Mouse (Mus musculus) ovary, postnatal 10 days (tissue): ENCODE measurements around the gene Ppt1.
A peak's percentile ranks its signal among the peaks of the same experiment; 100 is the strongest.
"Not testable (repeated sequence)": the region's sequence is repeated elsewhere in the genome, so short reads cannot be mapped to it uniquely, and the experiment has no call there.

Source experiments
- DNase-seq: peaks from one replicate; pipeline ENCODE4 v3.0.0; 2022; ENCODE audit warnings: low spot score

Gene Ppt1

DNA sequence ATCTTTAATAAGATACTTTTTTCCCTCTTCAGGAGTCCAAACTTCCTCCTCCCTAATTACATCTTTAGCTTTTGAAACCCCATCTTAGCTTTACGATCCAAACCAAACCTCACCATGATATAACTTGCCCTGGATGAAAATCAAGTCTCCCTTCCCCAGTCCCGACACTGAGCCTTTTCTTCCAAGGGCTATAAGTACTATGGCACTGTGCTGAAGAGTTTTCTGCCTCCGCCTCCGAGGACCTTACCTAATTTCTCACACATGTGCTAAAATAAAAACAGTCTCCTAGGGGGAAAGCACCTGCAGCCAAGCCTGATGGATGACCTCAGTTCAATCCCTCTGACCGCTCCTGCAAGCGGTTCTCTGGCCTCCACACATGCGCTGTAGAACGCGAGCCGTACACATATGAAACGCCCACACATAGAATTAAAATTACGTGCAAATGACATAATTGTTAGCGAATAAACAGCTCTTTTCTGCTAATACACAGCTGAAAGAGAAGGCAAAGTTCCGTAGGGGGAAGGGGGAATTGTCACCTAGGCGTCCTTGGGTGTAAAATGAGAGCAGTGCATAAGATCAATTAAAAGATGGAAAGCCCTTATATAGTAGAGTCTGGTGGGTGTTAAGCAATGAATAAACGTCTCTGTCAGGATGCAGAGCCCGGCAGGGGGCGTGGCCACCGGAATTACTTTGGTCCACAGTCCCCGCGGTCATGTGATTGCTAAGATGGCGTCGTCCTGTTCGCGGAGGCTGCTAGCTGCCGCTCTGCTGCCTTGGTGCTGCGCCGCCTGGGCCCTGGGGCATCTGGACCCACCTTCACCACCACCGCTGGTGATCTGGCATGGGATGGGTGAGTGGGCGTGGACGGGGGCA is at the start of gene Ppt1:
TSS of gene Ppt1 (plus strand) at position 713 of the 873 bp plus-strand sequence.
- peak; percentile 61 for DNase-seq

DNA sequence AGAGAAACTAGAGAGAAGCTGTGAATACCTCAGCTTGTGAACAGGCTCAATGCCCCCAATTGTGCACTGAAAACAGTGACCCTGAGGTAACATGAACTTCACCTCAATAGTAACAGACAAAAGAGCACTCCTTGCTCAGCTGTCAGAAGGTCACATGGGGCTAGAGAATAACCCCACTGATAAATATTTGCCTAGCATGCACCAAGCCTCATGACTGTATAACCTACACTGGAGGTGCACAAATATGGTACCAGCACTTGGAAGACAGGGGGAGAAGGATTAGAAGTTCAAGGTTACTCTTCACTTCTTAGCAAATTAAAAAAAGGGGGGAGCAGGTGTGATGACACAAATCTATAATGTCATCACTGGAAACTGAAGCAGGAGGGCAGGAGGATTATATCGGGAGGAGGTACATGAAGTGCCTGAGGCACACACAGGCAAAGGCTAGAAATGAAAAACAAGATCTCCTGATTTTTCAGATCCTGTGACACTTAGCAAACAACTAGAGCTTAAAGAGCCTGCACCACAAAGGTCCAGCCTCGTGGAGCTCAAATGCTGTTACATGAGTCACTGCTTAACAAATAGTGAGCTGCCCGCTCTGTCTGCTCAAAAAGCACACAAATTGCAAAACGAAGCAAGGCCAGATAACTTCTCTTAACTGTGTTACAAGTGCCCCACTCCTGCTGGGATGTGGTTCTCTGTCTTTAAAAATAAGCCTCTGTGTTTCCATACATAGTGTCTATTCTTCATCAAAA is 46.5 kb upstream of the Ppt1 start:
- no peak for DNase-seq

DNA sequence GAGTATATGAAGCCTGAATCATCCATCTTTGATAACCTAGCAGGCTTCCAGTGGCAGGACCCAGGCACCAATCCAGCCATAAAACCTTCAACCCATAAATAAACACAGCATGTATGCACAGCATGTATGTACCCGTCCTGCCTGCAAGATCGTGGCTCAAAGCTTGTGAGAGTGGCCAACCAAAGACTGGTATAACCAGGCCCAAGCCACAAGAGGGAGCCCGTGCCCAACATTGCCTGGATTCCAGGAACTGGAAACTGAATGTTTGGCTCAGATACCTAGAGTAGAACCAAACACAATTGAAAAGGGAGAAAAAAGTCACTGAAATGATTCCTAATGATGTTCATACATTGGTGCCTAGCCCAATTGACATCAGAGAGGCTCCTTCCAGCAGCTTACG is 27.9 kb upstream of the Ppt1 start:
- peak; percentile 48 for DNase-seq

DNA sequence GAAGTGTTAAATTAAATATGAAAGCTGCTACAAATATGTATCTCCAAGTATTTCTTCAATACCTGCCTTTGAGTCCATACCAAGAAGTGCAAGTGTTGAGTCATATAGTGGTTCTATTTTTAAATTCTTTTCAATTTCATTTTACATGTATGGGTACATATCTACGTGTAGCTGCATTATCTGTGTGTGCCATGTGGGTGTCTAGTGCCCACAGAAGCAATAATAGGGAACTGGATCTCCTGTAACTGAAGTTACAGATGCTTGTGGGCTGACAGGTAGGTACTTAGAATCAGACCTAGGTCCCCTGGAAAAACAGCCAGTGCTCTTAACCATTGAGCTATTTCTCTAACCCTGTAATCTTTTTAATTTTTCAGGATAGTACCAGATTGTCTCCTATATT is 24.9 kb upstream of the Ppt1 start:
- DNase-seq: no peak

DNA sequence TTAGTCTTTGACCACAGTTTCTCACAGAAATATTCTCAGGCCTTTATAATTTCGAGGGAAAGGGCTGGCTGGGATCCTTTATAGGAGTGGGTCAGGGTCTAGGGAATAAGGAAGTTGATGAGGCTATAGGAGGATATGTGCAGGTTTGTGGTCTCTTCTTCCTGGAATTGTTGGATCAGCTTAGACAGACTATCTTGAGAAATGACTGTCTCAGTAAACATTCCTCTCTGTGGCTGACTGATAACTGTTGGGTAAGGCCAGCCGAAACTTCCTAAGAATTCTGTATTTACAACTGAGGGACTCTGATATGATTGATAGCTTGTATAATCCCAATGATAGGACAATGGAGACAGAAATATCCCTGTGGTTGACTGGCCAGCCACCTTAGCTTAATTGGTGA is 24.2 kb upstream of the Ppt1 start:
- no peak for DNase-seq

DNA sequence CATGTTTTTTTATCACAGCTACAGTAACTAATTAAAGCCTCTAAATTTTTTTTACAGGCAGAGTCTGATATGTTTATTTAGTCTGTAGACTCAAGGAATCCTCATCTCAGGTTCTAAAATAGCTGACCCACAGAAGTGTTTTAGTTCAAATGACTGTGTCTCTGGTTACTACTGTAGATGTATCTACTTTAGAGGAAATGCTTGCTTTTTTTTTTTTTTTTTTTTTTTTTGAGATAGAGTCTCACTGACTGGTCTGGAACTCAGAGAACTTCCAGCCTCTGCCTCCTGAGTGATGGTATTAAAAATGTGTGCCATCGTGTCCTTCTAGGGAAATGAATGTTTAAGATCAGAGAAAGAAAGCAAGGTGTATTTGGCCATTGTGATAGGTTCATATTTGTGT is 19.8 kb upstream of the Ppt1 start:
- DNase-seq: no peak

DNA sequence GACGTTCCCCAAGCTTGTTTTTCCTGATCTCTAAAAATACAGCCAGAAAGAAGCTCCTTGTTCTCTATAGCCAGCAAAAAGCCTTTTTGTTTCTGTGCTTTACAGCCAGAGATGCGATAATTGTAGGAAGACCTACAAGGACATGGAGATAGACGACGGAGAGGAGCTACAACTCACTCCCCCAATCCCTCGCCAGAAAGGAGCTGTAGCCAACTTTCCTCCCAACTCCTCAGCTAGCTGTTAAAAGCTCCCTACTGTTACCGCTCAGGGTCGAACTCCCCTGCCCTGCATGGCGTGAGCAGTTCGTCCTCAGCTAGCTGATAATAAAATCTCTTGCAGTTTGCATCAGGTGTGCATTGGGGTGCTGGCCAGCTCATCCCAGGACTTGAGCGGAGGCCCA is 15.1 kb upstream of the Ppt1 start:
- not testable (repeated sequence) for DNase-seq

DNA sequence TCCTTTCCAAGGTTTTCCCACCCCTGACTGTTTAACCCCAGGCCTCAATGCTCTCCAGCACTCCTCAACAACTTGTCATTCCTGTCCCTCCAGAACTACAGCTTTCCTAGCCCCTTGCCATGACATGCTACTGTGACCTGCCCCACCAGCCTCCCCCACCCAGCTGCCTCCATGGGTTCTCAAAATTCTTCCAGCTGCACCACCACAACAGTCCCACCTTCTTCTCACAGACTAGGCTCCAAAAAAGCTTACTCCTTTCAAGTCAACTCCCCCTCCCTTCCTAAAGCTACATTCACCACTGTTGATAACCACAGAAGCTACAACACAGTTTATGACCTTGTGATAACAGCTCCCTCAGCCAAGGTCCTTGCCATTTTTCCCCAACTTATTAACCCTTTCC is 8.4 kb upstream of the Ppt1 start:
- DNase-seq: no peak

DNA sequence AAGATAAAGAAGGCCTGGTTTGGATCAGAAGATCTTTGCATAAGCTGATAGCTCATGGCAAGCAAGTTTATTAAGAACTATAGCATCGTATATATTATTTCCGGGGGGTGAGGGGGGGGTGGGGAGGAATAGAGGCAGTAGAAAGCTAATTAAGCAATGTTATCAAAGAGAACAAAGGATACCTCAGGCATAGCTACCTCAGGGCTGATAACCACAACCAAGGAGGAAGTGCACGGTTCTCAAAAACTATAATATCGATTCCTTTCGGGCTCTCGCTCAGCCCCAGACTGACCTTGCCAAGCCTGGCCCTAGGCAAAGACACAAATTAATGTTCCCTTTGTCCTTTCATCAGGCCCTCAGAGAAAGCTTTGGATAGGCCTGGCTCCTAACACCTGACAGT is 6.7 kb upstream of the Ppt1 start:
- no peak for DNase-seq

DNA sequence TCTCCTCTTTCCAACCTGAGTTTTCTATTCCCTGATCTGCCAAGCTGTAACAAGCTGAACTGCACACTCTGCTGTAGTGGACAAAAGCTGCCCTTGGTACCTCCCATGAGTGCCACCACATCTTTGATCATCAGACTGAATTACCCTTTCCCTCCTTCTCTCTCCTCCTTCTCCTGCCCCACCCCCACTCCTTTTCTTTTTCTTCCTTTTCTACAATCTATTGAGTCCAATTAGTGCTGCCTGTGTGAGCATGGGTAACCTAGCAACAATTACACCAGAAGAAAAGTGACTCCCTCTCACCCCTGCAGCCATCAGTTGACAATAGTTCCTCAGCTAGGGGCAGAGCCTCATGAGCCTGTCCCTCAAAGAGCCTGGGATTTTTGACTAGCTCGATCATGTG is 4.2 kb upstream of the Ppt1 start:
- no peak for DNase-seq

DNA sequence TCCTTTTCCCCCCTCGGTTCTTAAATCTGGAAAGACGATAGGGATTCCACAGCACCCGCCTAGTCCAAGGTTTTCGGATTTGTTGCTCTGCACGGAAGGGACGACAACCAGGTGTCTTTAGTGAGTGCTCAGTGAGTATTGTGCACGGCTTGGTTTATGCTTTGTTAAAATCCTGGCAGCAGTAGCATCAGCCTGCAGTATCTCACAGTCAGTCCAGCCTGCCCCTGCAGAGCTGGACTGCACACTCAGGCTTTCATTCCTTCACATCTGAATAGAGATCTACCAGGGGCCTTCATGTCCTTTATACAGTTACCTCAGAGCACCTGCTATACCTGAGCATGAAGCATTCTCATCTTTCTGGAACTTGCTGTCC is 347 bp downstream of the Ppt1 start:
- DNase-seq: peak; percentile 11

DNA sequence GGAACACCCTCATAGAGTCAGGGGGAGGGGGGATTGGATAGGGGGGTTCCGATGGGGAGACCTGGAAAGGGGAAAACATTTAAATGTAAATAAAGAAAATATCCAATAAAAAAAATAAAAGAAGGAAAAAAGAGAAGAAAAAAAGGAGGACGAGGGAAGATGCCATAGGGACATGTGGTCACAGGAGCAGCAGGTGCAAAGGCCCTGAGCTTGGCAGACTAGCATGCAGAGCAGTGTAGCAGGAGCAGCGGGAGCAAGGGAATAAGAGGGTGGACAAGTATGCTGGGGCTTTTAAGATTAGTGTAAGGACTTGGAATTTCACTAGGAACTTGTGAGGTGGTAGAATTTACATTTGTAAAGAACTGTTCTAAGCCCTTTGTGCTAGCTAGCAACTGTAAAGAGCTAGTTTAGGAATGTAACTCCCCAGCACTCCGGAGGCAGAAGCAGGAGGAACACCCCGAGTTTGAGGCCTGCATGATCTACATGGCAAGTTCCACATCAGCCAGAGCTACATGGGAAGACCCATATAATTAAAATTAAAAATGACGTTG is 1.2 kb downstream of the Ppt1 start:
- no peak for DNase-seq

DNA sequence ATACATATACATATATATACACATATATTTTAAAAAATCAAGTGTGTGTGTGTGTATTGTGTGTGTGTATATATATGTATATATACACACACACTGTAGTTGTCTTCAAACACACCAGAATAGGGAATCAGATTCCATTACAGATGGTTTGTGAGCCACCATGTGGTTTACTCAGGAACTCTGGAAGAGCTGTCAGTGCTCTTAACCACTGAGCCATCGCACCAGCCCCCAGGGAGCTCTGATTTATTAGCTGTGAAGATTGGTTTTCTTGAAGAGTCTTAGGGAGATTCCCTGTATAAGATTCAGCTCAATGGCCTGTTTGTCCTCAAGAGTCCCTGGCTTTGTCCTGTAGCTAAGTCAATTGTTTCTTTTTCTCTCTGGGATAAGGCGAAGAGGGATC is 2.0 kb downstream of the Ppt1 start:
- DNase-seq: no peak

DNA sequence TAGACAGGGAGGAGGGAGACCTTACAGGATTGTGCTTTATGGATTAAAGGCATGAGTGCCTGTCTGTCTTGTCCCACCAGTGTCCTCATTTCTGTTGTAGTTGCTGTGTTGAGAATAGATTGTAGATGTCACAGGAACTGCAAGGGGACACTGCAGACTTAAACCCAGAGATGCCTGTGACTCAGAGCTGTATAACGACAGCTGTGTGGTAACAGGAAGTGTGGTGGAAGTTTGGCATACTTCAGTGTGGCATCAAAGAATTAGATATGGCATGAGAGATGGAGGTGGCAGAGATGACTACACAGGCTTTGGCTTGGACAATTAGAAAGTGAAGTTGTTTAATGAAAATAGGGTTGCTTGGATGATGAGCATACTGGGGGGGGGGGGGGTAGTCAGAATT is 2.4 kb downstream of the Ppt1 start:
- no peak for DNase-seq

DNA sequence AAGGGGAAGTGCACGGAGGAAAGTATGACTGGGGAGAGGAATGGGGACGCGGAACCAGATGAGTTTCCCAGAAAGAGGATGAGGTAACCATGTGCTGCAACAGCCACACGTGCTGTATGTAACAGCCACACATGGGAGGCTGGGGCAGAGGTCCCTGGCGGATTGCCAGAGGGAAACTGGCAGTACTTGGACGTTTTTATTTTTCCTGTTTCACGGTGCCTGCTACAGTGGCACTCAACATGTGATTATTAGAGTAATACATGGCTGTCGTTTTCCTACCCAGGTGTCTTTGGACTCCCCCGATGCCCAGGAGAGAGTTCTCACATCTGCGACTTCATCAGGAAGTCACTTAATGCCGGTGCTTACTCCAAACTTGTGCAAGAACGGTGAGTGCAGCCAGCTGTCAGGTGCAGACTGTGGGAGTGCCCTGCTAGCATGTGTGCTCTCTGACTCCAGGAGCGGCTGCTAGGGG is 12.1 kb downstream of the Ppt1 start:
- no peak for DNase-seq

DNA sequence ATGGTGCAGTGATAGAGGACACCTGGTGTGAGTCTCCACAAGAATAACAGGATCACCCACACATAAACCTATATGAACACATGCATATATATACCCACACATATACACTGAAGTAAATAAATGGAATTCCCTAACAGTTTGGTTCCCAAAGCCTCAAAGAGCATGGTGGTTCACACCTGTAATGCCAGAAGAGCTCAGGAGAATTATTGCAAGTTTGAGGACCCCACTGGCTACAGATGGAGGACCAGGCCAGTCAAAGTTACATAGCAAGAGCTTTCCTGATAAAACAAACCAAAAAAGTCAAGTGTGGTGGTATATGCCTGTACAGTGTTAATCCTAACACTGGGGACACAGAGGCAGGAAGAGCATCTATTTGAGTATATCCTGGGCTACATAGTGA is 15.5 kb downstream of the Ppt1 start:
- DNase-seq: no peak

DNA sequence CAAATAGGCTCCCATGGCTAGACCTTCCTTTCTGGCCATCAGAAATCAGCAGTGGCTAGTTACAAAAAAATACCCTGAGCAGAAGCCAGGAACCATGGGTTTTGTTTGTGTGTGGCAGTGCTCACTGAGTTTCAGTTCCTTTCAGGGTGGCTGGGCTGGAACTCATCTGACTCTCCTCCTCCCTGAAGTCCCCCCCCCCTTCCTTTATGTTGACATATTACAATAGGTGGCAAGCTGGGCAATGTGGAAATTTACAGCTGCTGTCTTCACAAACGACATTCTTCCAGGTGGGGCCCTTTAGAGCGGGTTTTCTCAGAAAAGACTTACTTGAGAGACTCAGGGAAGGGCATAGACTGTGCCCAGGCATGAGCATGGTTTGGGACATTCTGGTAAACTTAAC is 17.6 kb downstream of the Ppt1 start:
- no peak for DNase-seq

DNA sequence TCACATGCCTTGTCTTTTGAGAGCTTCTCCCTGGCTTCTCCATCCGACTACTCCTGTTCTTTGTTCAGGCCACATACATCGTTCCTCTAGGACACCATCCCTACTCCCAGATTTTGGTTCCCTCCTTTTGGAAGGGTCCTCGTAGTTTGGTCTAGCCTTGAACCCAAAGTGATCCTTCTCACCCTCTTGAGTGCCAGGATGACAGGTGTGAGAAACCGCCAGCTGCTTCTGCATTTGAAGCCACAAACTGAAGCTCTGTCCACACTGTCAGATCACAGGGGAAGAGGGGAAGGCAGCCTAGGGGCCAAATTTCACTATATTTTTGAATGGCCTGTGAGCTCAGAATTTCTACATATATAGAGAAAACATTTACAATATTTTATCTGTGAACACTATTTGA is 18.7 kb downstream of the Ppt1 start:
- no peak for DNase-seq

DNA sequence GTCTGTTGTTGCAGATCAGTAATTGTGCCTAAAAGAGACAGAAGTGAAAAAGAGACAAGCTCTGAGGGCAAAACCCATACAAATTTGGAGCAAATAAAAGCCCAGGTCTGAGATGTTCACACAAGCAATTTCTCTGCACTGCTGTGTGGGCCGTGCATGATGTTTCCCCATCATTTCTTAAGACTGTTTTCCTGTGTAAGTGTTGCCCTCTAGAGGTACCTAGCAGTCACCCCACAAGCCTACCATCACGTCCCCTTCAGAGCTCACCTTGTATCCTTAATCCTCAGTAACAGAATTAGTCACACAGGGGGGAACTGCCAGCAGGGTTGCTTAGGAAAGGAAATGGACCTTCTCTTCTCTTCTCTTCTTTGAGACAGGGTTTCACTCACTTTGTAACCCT is 21.9 kb downstream of the Ppt1 start:
- no peak for DNase-seq

DNA sequence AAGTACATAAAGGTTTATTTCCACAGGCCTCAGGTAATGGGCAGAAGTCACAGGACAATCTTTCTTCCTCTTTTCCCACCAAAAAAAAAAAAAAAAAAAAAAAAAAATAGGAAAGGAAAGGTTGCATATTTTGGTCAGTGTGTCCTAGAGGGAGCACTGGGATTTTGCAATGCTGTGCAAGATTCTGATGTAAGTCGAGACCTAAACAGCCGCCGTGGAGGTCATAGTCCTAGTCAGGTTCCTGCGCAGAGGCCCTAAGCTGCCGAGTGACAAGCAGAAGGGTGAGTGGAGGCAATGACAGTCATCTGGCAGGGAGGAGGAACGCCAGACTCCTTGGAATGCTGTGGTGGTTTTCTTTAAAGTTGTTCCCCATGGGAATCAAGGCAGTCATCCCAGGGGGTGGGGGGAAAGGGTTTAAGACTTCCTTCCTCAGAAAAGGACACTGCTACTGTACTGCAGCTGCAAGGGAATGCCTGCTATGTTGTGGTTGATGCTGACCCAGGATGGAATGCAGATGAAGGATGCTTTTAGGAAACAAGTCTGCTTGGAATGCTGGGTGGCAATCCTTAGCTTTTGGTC is 23.1 kb downstream of the Ppt1 start:
- DNase-seq: no peak

DNA sequence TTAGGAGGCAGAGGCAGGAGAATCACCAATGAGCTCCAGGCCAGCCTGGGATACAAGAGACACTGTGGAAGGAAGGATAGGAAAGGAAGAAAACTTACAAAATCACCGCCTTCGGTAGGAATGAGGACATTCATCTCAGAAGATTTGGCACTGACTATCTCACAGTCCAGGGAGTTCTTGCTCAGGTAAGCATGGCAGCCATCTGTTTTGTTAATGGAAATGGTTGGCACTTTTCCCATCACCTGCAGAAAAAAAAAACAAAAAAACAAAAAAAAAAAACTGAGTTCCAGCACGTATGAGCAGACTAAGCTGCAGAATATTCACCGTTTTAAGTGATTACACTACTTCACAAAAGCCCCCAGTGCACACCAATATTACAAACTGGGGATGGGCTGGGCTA is 25.8 kb downstream of the Ppt1 start:
- no peak for DNase-seq

DNA sequence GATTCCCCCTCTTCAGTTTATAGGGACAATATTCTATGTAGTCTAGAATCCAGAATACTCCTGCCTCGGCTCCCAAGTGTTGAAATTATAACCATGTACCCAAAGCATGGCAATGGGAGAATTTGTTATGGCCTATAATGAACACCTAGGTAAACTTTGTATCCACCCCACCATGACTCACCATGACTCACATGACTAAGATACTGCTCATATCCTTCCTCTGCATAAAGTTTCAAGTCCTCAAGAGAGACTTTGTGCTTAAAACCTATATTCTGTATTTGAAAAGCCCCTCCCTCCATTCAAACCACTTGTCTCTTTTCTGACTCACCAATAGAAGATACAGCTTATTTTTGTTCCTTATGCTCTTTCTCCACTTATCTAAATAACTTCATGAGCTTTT is 32.0 kb downstream of the Ppt1 start:
- DNase-seq: no peak

DNA sequence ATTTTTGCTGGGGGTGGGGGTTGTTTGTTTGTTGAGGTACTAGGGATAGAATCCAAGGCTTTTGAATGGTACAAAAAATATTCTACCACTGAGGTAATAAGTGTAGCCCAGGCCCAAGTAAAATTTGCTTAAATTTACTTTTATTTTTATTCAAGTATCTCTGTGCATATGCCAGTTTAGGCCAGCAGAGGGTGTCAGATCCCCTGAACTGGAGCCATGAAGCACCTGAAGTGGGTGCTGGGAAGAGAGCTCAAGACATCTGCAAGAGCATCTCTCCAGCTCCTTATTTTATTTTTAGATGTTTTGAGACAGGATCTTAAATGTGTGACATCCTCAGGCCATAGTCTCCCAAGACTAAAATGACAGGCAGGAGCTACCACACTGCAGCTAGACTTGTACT is 34.0 kb downstream of the Ppt1 start:
- no peak for DNase-seq
